Mouse (Mus musculus) liver, adult (tissue): Measurements from ENCODE around the gene Gm17349.

Experiments
- GATA4 ChIP-seq: IDR thresholded peaks from 2 replicates; pipeline ENCODE4 v1.6.1; 2014; ENCODE audit warnings: mild to moderate bottlenecking, low read length; ENCODE audit not compliant: insufficient replicate concordance

The Gm17349 gene

DNA sequence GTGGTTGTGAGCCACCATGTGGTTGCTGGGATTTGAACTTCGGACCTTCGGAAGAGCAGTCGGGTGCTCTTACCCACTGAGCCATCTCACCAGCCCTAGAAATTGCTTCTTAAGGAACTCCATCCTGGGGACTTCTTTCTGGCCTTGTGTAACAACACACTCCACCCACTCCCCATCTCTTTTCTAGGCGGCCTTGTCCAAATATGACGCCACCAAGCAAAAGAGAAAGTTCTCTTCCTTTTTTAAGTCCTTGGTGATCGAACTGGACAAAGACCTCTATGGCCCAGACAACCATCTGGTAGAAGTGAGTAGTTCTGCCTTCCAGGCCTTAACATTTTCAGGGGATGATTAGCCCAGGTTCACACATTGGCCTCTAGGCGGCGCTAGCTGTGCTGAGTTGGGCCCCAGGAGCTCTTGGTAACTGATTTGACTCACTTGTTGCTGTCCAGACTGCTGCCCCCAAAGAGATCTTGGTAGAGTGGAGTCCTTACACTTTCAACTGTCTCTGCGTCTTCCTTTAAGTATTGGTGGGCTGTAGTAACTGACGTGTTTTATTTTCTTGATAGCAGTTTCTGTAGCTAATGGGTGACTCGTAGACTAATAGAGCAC, at the start of gene Gm17349:
TSS of gene Gm17349 (minus strand) at position 51 of the 609 bp plus-strand sequence.
- no peak for TF ChIP-seq GATA4

DNA sequence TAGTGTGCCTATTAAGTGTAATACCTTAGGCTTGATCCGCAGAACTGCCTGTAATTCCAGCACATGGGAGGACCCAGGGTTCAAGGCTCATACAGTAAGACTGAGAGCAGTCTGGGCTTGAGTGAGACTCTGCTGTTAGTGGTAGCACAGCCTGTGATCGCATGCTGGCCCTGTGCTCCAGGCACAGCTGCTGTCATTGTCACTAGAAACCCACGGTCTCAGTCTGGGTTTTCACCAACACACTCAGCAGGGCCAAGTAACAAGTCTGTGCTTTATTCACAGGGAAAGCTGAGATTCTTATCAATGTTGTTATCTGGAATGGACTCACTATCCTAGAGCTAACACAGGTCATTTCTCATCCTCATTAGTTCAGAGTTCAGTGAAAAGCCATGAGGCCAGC, 48.9 kb upstream of the Gm17349 start:
- TF ChIP-seq GATA4 = no peak

DNA sequence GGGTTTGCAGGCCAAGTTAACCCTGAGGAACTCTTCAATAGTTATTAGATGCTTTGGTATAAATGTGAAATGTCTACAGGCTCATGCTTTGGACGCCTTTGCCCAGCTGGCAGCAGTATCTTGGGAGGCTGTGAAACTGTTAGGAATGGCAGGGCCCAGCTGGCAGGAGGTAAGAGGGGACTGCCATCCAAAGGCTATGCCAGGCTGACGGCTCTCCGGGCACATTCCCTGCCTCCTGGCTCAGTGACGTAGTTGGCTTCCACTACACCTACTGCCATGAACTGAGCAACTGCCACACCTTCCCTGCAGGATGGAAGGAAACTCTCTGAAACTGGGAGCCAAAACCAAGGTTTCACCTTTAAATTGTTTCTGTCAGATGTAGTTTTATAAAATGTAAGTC, 34.9 kb upstream of the Gm17349 start:
- no peak for TF ChIP-seq GATA4

DNA sequence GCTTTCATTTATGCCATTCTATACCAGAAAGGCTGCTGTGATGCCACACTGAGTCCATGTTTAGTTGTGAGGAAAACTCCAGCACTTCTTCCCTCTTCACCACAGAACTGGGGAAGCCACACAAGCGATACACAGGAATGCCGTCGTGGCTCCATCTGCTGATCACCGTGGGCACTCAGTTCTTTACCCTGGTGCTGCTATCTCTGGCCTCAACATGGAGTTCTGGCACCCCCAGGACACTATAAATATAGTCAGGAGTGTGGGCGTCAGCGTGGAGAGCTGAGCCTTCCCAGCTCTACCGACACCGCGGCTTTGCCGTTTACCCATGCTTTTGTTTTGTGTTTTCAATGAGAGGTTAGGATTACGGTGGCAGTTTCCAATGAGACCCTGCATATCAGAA, 31.4 kb upstream of the Gm17349 start:
- TF ChIP-seq GATA4 = no peak

DNA sequence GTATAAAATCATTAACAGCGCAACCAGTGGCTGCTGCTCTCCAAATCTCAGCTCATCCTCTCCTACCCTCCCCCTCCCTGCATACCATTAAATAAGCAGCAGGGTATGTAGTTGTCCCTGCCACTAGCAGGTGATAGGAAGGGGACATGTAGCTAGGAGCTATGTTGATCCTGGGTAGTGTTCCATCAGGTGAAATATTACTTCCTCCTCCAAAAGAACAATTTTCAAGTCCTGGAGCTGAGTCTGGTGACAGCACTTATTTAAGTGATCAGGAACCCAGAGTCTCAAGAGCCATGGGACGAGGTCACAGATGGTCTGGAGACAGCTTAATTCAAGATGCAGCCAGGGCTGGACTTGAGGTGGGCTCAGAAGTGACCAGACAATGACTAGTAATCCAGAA, 30.3 kb upstream of the Gm17349 start:
- no peak for TF ChIP-seq GATA4

DNA sequence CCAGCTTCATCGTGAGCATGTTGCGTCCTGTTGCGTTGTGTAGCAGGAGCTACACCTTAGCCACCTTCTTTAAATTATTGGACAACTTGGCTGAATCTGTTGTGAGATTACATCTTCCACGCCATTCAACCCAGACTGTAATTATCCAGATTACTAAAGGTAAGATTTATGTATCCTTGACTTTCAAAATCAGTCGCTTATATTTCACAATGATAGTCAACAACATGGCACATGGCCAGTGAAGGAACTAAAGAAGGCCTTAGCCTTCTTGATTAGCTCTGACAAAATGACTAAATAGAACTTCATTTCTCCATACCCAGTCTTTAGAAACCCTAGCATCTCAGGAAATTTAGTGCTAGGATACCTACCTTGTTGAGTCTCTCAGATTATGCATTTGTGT, 27.9 kb upstream of the Gm17349 start:
- TF ChIP-seq GATA4 = no peak

DNA sequence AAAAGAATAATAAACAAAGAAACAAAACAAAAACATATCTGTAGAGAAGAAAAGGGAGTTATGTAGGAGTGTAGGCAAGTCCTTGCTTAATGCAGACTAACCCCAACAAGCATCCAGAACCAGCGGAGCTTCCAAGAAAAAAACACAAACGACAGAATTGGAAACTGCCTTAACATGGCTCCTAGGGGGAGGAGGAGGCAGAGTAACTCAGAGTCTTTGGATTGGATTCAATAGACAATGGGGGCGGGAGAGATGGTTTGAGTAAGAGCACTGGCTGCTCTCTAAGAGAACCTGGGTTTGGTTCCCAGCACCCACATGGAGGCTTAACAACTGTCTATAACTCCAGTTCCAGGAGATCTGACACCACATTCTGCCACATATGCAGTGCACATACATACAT, 26.4 kb upstream of the Gm17349 start:
- no peak for TF ChIP-seq GATA4

DNA sequence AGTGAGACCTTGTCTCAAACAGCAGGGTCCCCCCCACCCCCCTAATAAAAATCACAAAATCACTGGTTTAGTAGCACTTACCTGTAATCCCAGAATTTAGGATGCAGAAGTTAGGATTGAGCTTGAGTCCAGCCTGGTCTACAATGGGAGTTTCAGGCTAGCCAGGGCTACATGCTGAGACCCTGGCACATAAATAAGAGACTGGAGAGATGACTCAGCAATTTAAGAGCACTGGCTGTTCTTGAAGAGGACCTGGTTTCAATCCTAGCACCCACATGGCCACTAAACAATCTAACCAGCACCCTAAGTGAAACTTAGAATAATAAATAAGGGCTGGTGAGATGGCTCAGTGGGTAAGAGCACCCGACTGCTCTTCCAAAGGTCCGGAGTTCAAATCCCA, 25.9 kb upstream of the Gm17349 start:
- TF ChIP-seq GATA4 = no peak

DNA sequence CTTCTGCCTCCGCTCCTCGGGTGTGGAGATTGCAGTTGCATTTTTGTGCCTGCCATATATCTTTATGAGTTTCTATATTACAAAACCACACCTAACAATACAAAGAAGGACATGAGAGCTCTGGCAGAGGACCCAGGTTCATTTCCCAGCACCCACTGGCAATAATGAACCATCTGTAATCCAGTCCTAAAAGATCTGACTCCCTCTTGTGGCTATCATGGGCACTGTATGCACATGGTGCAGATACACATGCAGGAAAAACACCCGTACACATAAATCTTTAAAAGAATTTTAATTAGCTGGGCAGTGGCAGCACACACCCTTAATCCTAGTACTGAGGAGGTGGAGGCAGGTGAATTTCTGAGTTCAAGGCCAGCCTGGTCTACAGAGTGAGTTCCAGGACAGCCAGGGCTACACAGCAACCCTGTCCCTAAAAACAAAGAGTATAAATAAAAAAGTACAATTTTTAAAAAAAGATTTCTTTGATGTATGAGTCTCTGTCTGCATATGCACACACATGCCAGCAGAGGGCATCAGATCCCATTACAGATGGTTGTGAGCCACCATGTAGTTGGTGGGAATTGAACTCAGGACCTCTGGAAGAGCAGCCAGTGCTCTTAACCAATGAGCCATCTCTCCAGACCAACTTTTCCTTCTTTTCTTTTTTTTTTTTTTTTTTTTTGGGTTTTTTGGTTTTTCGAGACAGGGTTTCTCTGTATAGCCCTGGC, 23.9 kb upstream of the Gm17349 start:
- TF ChIP-seq GATA4 = no peak

DNA sequence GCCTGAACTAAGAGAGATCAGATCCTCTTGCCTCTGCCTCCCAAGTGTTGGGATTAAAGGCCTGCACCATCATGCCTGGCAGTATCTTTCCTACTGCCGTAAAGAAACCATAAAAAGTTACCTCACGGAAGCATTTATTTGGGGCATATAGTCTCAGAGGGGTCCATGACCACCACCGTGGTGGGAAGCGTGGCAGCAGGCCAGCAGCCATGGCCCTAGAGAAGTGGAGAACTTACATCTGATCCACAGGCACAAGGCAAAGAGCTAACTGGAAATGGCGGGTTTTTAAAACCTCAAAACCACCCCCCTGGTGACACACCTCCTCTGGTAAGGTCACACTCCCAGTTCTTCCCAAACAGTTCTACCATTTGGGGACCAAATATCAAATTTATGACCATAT, 22.9 kb upstream of the Gm17349 start:
- TF ChIP-seq GATA4 = no peak

DNA sequence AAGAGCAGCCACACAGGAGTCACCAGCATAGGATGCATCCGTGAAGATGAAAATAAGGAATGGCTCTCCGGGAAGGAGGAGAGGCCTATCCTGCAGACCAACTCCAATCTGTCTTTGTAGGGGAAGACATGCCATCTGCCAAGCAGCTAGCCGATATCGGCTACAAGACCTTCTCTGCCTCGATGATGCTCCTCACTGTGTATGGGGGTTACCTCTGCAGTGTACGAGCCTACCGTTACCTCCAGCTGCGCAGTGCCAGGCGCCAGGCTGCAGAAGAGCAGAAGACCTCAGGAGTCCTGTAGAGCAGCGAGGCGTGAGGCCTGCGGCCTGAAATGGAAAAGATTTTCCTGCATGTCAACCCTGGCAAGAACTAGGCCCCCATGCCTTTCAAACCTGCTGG, 22.2 kb upstream of the Gm17349 start:
- no peak for TF ChIP-seq GATA4

DNA sequence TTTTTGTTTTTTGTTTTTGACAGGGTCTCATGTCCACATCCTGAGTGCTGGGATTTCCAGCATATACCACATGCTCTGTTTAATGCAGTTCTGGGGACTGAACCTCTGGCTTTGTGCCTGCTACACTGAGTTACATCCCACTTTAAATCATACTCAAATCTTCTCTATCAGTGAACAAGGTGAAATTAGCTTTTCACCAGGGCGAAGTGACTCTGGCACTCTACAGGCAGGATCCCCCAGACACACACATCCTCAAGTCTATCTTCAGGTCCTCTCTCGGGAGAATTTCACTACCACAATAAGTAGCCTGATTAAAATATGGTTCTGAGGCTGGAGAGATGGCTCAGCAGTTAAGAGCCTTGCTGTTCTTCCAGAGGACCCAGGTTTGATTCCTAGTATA, 21.3 kb upstream of the Gm17349 start:
- TF ChIP-seq GATA4 = no peak

DNA sequence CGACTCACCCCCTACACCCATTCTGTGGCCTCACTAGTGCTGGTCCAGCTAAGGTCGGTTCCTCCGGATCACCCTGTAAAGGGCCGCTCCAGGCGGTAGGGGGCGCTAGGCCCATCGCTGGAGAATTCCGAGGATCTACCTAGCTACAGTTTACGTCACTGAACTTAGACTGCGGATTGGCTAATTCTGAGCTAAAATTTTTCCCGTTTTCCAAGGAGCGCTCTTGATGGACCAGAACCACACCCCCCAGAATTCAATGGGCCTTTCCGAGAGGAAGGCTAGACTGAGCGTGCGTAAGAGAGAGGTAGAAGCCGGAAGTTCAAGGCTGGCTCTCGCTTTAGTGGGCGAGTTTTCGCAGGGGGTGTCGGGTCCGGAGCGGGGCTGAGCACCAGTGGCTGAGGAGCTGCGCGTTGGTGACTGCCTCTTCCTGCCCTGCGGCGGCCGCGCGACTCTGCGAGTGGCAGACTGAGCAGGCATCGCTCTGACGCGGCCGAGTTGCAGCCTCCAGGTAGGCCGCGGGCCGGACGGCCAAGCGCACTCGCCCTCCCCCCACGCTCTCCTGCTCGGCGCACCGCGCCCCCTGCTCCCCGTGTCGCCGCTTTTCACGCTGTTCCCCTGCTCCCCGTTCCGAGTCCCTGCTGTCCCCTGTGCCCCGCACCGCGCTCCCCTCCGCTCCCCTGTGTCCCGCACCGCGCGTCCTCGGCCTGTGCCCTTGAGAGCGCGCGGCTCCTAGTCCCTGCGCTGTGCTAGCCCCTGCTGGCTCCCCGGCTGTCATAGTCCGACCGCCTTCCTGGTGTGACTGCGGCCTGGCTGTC, 20.3 kb upstream of the Gm17349 start, which contains the start of gene Cox14:
TSS of gene Cox14 (plus strand) at position 278 of the 815 bp plus-strand sequence.
- TF ChIP-seq GATA4 = no peak; the same call in 1 of the 2 replicates

DNA sequence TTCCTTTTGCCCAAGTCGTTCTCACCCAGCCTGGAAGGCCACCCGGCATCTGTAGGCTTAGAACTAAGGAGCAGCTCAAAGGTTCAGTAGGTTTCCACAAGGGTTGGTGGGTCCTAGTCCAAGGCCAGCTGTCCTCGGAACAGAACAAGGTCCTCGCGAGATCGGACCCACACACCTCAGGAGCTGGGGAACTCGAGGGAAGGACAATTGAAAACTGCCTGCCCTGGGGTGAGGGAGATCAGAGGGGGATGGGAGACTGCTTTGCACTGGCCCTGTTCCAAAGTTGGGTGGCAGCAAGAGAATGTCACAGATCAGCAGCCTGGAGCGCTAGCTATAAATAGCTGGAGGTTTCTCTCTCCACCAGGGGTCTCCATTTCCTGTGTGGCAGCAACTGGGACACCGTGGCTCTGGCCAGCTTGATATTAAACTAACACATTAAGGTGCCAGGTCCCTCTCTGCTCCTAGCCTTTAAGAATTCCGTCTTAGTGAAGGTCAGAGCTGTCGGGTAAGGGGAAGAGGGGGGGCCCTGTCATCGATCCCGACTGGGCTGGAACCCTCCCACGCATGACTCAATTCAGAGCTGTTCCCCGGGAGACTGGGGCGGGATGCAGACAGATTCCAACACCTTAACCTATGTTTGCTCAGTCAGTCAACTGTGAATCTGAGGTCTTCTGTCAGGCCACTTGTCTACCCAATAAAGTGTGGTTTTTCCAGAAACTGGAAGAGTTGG, 19.2 kb upstream of the Gm17349 start:
- TF ChIP-seq GATA4 = no peak
